Mouse (Mus musculus) frontal cortex, postnatal 25 days (tissue): ENCODE data around the gene Plekha8.

Experiments
- DNase-seq, 2 experiments: peaks; one replicate each; pipeline ENCODE4 v3.0.0; 2022; ENCODE audit warnings: low spot score in 2 of 2

The Plekha8 gene

GRCm38 (mm10) chr6:54641953-54642352, 47.0 kb downstream of the Plekha8 start:
- DNase-seq, result no peak

- no peak for DNase-seq
Measured at GRCm38 (mm10) chr6:54643181-54643580, 48.3 kb downstream of the Plekha8 start.

DNA sequence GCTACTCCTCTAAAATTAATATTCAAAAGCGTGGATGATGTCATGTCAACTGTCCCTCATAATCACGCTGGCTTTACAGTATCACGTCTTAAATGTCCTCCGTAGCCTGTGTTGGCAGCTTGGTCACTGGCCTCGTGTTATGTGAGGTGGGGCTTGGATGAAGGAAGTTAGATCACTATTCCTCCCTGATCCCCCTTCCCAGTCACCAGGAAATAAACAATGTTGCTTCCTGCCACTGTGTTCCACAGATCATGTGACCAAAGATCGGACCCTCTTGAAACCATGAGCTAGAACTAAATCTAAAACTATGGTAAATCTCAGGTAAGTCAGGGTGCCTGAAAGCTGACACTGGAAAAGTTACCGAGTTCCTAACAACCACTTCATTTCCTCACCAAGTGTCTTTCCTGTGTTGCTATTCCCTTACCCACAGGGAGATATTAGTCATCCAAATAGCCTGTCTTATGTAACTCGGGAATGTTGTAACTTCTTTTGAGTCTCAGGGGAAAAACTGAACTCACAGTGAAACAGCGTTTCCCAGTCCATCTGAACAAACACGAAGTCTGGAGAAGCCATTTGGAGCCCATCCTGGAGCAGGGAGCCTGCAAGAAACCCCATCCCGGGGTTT, 60.7 kb downstream of the Plekha8 start:
- DNase-seq, result no peak

DNA sequence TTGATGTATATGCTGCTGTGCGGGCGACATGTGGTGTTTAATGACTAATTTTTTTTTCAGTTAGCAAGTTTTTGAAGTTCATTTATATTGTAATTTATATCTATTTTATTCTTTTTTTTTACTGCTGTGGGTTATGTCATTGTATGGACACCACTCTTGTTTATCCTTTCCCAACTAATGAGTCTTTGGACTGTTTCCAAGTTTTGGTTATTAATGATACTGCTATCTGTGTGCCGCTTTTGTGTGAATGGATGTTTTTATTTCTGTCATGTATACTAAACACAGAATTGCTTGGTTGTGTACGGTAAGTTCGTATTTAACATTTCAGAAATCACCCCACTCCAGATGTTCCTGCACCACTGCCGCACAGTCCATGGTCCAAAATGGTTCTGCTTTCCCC, 63.0 kb downstream of the Plekha8 start:
- no peak for DNase-seq

GRCm38 (mm10) chr6:54669868-54670267, 75.0 kb downstream of the Plekha8 start:
- no peak for DNase-seq

DNA sequence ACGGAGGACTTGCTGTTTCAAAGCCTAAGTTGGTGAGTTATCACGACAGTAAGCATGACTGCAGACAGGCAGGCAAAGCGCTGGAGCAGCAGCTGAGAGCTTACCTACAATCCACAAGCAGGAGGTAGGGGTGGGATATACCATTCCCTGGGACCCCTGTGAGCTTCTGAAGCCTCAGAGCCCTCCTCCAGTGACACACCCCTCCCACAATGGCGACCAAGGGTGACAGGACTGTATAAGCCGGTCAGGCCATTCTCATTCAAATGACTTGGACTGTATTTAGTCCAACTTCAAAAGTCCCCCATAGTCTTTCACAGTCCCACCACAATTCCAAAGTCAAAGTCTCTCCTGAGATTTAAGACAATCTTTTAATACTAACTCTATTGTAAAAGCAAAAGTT, 78.0 kb downstream of the Plekha8 start:
- no peak for DNase-seq

DNA sequence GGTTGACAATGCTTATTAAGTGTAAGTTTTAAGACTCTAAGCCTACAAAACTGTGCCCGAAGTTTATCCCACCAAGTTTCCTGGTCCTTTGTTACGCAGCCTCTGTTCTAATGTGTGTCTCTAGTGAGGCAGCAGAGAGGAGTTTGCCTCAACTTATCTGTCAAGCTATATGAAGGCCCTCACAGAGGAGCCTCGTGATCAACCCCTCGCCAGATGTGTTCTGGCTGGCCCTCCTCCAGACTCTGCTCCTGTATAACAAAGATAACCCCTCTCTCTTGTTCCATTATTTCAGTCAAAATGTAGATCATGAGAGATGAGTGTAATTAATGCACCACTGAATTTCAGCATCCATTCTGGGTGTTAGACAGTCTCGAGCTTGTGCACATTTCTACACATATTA, 84.8 kb downstream of the Plekha8 start:
- no peak for DNase-seq

DNA sequence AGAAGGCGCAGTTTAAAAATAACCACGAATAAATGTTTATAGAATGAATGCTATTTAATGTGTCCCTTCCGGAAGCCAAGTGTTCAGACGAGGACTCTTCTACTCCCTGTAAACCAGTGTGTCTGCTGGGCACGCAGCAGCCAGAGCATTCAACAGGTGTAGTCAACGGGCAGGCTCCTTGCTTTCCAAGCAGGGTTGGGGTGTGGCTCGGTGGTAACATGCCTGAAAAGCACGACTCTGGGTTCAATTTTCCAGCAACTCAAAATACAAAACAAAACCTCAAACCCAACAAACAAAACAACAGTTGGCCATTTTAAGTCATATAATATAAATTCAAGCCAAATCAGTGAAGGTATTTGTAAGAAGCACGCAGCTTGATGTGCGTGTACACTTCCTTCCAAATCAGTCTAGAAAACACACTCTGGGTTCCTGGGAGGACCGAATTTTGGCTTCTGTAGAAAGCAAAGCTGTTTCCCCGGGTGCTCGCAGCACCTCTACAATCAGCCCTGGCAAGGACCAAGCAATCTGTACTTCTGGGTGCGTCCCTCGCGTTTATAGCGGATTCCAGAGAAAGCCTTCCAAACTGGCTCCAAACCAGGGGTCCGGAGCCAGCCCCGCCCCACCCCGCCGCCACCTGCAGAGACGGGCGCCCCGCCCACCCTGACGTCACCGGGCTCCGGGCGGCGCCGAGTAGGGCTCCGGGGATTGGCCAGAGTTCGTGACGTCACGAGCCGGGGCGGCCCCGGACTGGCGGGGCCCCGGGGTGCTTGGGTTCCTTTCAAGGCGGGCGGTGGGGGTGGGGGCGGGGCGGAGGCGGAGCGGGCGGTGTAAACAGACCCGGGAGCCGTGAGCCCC, 86.2 kb downstream of the Plekha8 start, which contains the start of gene Mturn:
Gene Mturn (plus strand): TSS at position 734 of the 855 bp plus-strand sequence.
- DNase-seq, result peak; percentile 90 to 96

DNA sequence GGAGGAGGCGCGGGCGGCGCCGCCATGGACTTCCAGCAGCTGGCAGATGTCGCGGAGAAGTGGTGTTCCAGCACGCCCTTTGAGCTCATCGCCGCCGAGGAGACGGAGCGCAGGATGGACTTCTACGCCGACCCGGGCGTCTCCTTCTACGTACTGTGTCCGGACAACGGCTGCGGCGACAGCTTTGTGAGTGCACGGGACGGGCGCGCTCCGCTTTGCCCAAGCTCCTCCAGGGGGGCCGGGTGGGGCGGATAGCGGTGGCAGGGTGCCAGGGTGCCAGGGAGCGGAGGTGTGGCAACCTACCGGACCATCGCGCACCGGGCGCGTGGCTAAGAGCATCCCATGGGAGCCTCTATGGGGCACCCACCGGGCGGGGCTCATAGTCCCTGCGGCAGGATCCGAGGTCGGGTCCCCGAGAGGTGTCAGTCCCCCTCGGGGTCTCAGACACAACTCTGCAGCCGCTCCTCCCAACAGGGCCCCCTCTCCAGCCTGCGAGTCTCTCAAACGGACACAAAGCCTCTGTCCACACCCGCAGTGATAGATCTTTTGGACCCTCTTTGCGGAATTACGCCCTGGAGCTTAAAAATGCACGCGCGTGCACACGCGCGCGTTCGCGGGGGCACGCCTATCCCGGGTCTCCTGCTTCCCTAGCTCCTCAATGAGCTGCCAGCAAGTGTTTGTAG, 87.0 kb downstream of the Plekha8 start:
- no peak for DNase-seq

DNA sequence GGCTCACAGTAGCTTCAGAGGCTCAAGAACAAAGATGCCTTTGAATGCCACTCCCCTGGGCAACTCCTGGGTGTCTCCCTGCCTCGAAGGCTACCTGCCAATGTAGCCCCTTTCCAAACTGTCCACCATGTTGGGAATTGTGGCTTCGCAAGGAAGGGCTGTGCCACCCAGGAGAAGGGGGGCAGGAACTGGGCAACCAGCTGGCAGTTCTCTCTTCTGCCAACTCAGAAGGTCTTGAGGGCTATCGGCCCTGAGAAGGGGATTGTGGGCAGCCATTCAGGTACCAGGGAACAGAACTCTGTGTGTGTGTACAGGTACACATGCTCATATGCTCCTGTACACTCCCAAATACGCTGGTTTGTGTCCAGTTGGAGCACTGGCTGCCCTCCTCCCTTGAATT, 89.2 kb downstream of the Plekha8 start:
- no peak for DNase-seq

DNA sequence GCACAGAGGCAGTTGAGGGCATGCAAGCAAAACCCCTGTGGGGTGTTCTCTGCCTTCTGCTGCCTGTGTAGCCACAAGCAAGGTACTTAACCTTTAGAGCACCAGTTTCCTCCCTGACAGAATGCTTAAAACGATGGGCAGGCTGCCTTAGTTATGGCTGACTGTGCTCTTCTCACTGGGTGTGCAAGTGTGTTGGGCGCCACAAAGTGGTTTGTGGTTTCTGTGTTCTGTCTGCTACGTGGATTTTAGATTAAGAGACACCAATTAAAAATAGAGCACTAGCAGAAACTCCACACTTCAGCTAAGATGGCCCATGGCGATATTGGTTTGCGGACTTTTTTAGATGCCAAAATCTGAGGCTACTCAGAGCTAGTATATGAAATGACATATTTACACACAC, 90.2 kb downstream of the Plekha8 start:
- DNase-seq, result no peak

DNA sequence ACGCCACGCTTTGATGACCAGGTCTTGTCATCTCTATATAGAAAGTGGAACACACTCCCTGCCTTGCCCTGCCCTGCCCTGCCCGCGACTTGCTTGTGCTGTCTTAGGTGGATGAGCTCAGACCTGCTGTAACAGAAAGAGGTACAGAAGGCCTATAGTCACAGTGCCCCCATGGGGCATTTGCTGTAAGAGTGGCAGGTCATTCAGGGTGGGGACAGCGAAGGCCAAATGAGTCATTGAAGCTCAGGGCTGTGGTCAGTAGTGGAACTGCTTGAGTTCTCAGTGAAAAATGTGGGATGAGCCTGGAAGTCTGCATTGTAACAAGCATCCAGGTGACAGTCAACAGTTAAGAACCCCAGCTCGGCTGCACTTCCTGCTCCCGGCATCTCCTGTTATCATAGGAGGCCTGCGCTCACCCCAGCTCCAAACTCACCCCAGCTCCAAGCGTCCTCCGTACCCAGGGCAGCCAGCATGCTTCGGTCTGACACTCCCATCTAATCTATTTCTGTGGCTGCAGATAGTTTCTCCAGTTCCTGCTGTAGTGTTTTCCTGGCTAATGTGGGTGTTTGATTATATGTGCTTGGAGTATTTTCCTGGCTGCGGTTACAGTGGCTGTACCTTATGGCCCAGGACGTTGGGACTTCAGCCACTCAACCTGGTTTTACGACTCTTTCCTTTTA, 90.9 kb downstream of the Plekha8 start:
- DNase-seq, result no peak

GRCm38 (mm10) chr6:54686946-54687737, 92.2 kb downstream of the Plekha8 start:
- no peak for DNase-seq

GRCm38 (mm10) chr6:54688467-54689323, 93.8 kb downstream of the Plekha8 start:
- no peak for DNase-seq

GRCm38 (mm10) chr6:54689686-54690085, 94.8 kb downstream of the Plekha8 start:
- DNase-seq, result no peak

DNA sequence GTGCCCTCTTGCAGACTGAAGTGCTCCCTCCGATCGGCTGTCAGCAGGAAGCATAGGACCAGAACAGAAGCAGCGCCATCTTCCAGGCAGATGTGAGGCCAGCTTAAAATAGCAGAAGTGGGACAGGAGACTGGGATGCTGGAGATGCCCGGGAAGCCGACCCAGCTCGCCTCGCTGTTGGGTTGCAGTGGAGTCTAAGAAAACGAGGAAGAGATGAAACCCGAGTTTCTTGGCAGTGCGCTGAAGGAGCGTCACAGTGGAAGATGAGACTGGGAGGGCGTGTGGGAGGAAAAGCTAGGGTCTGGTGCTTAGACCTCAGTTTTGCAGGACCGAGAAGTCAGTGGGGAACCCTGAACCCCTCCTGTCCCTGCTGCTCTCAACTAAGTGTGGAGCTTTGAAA, 95.9 kb downstream of the Plekha8 start:
- no peak for DNase-seq

DNA sequence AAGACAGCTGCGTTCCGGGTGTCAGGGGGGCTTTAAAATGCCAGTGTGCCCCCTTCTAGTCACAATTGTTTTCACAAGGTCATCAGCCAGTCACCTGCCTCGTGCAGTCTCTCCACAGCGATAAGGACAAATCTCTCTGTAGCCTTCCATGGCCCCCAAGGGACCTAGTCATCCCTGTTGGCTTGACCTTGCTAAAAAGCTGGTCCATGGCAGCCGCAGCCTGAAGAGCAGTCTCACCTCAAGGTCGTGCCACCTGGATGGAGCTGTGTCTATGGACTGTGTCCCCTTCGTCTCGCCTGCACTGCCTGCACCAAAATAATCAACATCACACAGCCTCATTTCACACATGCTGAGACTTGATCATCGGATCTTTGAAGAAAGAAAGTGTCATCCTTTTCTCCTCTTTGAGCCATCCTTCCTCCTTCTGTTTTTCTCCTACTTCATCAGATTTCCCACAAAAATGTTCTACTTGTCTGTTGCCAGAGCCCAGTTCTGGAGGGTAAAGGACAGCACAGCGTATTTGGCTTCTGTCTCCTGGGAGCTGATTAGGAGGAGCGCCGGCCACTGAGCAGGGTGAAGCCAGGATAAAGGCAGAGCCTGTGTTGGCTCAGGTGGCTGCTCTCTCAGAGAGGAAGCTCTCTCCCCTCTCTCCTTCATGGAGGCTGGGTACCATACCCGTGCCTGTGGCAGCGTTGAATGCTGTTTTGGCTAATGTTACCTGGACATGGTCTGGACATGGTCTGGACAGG, 96.6 kb downstream of the Plekha8 start:
- DNase-seq, result no peak

DNA sequence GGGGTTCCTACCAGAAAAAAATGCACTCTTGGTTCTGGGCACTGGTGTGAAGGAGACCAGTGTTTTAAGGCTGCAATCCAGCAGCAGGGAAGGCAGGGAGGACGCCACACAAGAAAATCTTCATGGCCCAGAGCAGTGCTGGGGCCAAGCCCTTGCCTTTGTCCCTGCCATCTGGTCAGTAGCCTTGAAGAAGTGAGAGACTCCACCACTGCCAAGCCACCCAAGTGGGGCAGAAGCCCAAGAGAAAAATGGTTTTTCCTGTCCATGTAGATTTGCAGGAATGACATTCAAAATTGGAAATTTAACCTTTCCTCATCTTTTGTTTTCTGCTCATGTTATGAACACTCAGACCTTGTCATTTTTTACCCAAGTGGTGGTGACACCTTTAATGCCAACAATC, 97.3 kb downstream of the Plekha8 start:
- DNase-seq, result no peak

GRCm38 (mm10) chr6:54693286-54693685, 98.4 kb downstream of the Plekha8 start:
- no peak for DNase-seq
